Mouse (Mus musculus) thymus, postnatal 14 days (tissue): Measurements from ENCODE around the gene Inka1.

ENCODE experiments used
- DNase-seq: peaks from one replicate; pipeline ENCODE4 v3.0.0; 2021

The Inka1 gene

DNA sequence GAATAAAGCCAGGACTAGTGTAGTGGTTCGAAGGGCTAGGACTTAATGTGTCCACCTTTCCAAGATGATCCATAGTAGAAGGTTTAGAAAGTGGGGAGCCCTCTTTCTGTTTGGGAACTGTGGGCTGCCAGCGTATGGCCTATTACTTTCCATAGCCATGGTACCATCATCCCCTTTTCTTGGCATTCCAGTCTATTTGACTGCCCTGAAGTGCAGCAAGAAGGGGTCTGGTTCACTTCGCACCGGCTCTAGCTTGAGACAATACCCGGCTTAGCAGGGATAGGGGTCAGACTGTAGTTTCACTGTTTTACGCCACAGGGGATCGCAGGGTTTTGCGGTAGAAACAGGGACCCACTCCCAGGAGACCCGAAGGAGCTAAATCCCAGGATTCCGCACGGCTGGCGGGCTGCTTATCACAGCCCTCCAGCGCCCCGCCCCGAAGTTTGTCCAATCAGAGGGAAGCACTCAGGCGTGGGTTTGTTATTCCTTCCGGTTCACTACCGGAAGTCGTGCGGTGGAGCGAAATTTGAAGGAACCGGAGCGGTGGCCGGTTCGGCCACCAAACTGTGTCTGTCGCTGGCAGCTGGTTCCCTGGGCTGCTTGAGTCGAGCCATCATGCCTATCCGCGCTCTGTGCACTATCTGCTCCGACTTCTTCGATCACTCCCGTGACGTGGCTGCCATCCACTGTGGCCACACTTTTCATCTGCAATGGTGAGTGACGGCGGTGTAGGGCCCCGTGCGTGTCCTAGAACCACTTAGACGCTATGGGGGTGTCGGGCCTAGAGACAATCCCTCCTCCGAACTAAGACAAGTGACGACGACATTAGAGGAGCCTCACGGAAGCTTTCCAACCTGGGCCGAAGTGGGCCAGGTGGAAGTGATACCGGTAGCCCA lies 35.0 kb downstream of the Inka1 start:
- peak; percentile 89 for DNase-seq

DNA sequence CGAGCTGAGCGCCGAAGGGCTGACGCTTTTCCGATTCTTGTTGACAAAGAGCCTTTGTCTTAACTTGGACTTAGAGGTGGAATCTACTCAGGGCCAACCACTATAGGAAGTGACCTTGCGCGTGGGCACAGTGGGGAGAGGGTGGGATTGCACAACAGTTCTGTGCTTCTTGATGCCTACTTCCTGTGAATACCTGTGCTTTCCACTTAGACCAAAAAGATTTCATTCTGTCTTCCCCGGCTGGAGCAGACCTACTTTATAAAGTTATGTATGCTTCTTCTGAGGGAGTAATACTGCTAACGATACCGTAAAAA lies 35.8 kb downstream of the Inka1 start, which contains the start of gene Traip:
TSS of gene Traip (plus strand) at position 215 of the 314 bp plus-strand sequence.
- no peak for DNase-seq

DNA sequence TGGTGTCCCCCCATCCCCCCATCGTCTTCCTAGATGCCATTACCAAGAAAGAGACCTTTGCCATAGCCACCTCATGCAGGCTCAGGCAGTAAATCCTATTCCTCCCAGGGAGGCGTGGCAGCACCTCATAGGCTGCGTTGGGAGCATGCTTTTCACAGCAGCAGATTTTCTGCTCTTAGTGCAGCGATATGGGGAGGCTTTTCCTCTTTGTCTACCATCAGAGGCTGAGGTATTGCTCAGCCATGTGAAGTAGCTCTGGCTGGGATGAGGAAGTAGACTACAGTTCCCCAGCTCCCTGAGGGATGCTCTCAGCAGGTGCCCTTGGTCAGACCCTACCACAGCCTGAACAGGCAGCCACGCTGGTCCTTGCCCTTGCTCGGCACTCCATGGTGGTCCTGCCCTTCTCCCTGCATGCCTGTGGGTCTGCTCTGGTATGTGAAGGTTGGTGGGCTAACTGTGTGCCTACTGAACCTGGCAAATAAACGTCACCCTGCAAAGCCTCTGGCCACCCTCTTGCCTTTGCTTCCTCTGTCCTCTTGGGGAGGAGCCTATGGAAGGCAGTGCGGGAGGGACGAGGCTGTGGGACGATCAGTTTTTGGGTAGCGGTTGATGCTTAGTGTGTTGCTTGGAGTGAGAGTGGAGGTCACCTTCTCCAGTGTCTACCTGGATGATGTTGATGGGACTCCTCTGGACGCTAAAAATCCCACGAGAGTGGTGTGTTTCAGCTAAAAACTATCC lies 36.3 kb downstream of the Inka1 start:
- DNase-seq: no peak

DNA sequence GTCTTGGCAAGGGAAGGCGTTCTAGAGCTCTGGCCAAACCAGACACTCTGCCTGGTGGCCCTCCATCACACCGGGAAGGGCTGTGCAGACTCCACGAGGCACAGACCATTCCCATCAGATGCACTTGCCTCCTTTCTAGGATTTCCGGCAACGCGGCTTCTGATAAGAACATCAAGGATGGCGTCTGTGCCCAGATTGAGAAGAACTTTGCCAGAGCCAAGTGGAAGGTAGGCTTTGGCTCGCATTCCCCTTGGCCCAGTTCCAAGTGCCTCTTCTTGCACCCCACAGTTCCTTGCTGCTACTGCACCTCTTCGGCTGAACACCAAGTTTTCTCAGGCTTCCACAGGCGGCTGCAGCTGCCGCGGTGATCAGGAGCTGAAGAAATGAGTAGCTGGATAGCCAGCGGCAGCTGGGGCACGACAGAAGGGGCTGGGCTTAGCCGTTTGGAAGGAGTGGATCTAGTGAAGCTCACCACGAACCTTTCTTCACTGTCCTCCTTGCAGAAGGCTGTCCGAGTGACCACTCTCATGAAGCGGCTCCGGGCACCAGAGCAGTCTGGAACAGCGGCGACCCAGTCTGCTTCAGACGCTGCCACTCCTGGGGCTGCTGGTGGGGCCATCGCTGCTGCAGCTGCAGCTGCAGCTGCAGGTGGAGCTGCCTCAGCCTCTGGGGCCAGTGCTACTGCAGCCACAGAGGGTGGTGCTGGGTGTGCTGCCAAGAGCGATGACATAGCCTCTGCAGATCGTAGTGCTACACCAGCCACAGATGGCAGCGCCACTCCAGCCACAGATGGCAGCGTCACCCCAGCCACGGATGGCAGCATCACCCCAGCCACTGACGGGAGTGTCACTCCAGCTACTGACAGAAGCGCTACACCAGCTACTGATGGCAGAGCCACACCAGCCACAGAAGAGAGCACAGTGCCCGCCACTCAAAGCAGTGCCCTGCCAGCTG lies 38.2 kb downstream of the Inka1 start:
- no peak for DNase-seq

DNA sequence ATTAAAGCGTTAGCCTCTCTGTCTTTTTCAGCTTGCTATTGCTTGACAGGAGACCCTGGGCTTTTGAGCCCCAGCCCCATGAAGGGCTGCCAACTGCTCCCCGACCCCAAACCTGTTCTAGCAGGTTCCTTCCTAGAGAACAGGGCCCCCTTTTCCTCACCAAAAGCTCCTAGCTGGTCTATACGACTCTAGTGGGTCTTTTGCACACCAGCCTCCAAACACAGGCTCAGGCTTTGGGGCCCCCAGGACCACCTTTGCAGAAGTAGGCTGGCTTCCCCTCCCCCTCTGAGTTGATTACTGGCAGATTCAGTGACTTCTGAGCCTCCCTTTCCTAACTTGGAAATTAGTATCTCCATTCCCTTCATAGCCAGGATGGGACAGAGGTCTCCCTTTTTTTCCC lies 48.8 kb downstream of the Inka1 start:
- peak; percentile 14 for DNase-seq

DNA sequence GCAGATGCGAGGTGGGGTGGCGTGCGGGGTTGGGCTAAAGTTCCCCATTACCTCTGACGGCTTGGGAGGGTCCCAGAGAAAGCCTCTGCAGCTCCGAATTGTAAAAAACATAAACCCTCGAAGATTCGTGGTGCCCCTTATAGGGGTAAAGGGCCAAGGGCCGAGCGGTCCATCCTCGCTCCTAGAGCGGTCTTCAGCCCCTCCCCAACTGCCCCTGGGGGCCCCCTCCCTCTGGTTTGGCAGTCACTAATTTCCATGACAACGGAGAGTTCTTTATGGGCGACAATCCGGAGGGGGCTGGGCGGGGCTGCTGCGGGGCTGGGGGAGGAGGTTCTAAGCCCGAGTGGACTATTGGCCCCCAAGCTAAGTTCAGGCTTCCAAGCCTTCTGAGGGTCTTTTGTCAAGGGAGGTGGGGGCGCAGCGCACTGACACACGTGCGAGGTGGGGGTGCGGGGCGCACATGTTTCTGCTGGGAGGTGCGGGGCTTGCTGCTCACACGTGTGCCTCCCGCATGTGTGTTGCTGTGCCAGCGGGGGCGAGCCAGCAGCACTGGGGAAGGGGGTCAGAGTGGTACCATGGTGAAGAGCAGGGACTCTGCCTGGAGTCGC lies 49.4 kb downstream of the Inka1 start:
- DNase-seq: peak; percentile 44

DNA sequence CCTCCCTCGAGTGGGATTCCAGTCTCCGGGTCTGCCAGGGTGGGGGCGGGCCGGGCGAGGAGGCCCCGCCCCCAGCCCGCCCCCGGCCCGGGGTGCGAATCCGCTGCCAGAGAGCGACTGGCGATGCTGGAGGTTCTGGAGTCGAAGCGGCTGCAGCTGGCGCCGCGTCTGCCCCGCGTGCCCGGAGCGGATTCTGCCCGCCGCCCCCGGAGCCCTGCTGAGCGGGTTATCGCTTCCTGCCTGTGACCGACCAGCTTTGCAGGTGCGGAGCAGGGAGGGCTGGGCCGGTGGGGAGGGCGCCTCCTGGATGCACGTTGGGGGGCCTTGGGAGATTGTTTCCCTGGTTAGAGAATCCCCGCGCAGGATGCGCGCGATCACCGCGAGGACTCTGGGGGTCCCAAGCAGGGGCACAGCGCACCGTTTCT lies 49.9 kb downstream of the Inka1 start:
- peak; percentile 91 for DNase-seq

DNA sequence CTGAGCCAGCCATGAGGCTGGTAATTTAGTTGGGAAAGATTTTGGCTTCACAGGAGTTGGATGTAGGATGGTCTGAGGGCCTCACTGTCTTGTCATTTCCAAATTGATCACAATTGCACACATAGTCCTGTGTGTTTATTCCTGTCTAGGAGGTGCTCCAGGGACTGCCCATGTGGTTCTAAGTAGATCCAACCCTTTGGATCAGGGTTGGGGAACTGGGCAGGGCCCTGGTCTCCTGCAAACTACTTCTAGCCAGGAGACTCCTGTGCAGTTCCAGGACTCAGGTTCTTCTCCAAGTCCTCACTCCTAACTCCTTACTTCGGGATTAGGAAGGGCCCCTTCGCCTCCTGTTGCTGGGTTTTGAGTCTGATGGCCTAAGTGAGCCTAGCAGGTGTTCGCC lies 50.3 kb downstream of the Inka1 start, which contains the start of gene Camkv:
TSS of gene Camkv (plus strand) at position 301 of the 400 bp plus-strand sequence.
- DNase-seq: no peak
